Mouse (Mus musculus) embryo, embryonic 10.5 days (tissue): Measurements from ENCODE around the gene Zfp367.

Experiments
- DNase-seq: peaks from one replicate; pipeline ENCODE4 v3.0.0-alpha.2; 2015; ENCODE audit warnings: low spot score

Zfp367 gene

GRCm38 (mm10) chr13:64090278-64090677 is 62.7 kb downstream of the Zfp367 start:
- no peak for DNase-seq

GRCm38 (mm10) chr13:64089130-64089529 is 63.9 kb downstream of the Zfp367 start, which contains the start of gene Hsd17b3:
Gene Hsd17b3, minus strand, starts transcription at chr13:64089230.
- DNase-seq = no peak

GRCm38 (mm10) chr13:64088057-64088456 is 64.9 kb downstream of the Zfp367 start:
- no peak for DNase-seq

GRCm38 (mm10) chr13:64086036-64086435 is 67.0 kb downstream of the Zfp367 start:
- no peak for DNase-seq

GRCm38 (mm10) chr13:64083331-64083730 is 69.7 kb downstream of the Zfp367 start:
- DNase-seq = no peak
